Mouse (Mus musculus): Measurements from ENCODE around the gene Fam227b. TPM values are rescaled to one million over a fixed set of nuclear protein-coding genes. Genes with fewer than 3 reads are reported as not detected.

Fam227b gene
- polyA plus RNA-seq, 1 experiment from 2014 or later = not detected

DNA sequence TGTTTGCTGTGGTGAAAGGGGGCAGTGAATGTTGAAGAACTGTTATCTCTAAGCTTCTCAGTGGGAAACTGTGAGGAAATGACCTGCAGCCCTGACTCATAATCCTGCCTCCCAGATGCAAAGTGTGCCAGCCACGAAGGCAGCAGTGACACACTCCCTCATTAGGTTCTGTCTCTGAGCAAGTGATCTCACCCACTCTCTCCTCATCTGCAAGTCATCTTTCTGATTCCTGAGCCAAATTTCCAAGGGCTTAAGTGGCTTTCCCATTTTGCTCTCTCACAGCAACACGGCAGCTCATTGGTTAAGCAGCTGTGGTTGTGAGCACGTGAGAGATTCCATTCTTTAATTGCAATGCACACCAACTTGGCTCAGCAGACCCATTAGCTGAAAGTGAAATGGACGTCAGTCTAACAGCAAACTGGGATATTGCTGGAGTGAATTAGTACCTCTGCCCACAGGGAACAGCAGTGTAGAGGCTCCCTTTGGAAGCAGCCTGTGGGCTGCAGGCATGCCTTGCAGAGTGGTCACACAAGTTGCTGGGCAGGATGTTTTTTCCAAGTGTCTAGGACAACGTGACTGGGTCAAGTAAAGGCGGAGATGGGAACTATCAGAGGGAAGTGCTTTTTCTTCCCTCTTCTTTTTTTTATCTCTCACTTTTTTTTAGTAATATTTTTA, 210.6 kb downstream of the Fam227b start:
- H3K4me2 ChIP-seq = no peak overlapping the region
- H3K4me1 ChIP-seq (replicated peaks) = no peaks in the 10 kb centered on the region; the same call in 1 of the 2 replicates
- H3K4me3 ChIP-seq = no peak overlapping the region
- WGBS = 80% methylated on average over 6 of the region's 6 CpGs
- H3K27ac ChIP-seq = no peak overlapping the region
- no peaks in the 10 kb centered on the region for H3K27me3 ChIP-seq
- peaks cover 3% of the 10 kb centered on the region; the same call in 1 of the 2 replicates for H3K36me3 ChIP-seq
- no peak for ATAC-seq (ENCODE audit: low FRiP score)
- H3K9me3 ChIP-seq = 0 out of 2 replicates have a peak, but pooled peaks cover 2% of the 10 kb centered on the region
- no peak overlapping the region for H3K9ac ChIP-seq

DNA sequence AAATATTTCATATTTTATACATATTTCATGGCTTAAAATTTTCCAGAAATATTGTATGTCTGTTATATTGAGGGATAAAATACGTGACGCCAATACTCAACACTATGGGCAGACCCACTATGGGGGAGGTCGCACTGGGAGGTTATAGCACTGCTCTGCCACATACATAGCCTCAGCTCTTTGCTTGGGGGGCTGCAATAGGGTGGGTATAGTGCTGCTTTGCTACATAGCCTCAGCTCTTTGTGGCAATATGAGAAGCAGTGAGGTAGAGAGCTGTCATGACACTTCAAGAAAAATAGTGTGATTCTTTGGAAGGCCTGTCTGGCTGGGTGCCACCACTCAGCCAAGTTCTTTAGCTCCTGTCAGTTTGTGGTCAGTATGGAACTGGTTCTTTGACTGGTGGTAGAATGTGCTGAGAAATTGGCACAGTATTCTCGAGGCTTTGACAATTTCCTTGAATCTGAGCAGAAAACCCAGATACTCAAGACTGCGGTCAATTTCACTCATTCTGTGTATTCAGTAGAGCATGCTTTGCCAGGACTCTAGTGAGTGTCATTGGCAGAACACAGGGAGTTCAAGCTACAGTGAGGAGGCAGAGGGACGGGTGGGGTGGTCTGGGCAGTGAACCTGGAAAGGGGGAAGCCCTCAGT, 212.7 kb downstream of the Fam227b start:
- Histone ChIP-seq H3K9ac (no peak overlapping the region), H3K27me3 (no peaks in the 10 kb centered on the region), H3K4me3 (no peak overlapping the region), H3K9me3 (0 out of 2 replicates have a peak, but pooled peaks cover 2% of the 10 kb centered on the region), H3K27ac (no peak overlapping the region), H3K4me1 (replicated peaks) (no peaks in the 10 kb centered on the region; the same call in 1 of the 2 replicates), H3K36me3 (peaks cover 3% of the 10 kb centered on the region; the same call in 1 of the 2 replicates), H3K4me2 (no peak overlapping the region)
- WGBS = 84% methylated on average over 6 of the region's 6 CpGs
- no peak for ATAC-seq (ENCODE audit: low FRiP score)

DNA sequence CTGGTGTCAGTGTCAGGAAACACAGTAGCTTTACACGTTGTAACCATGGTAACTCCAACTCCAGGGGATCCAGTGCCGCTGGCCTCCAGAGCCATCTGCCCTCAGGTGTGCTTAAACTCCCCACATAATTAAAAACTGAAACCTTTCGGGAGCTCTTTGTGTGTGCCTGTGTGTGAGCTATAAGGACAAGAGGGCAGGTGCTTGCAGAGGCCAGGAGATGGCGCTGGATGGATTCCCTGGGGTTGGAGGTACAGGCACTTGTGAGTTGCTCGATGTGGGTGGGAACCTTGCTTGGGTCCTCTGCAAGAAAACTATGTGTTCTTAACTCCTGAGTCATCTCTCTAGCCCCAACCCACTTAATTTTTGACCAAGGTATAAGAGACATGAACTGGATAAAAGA, 215.4 kb downstream of the Fam227b start:
- H3K4me3 ChIP-seq = no peak overlapping the region
- H3K9me3 ChIP-seq = no peaks in the 10 kb centered on the region
- no peak for ATAC-seq (ENCODE audit: low FRiP score)
- H3K27me3 ChIP-seq = no peaks in the 10 kb centered on the region
- WGBS = 48% methylated on average over 5 of the region's 5 CpGs
- peaks cover under 1% of the 10 kb centered on the region; the same call in 1 of the 2 replicates for H3K4me1 ChIP-seq (replicated peaks)
- no peak overlapping the region for H3K4me2 ChIP-seq
- peaks cover 8% of the 10 kb centered on the region; the same call in 1 of the 2 replicates for H3K36me3 ChIP-seq
- H3K9ac ChIP-seq = no peak overlapping the region
- no peak overlapping the region for H3K27ac ChIP-seq

DNA sequence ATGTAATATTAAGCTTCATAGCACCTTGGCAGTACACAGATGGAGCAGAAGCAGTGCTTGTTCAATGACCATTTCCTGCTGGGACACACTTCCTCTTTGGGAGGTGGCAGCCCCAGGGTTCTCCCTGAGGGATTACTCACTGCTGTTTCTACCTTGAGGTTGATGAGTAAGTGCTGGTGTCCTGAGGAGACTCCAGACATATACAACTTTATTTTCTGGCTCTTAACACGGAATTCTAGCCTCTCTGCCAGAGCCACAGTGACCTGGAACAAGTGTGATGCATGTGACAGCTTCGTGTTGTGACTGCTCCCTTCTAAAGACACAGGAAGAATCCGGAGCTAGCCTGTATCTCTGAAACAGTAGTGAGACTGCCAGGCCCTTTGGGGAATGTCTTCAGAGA, 217.8 kb downstream of the Fam227b start:
- H3K4me1 ChIP-seq (replicated peaks) = peaks cover 4% of the 10 kb centered on the region; the same call in 1 of the 2 replicates
- no peak overlapping the region for H3K9ac ChIP-seq
- H3K4me3 ChIP-seq = no peak overlapping the region
- no peak for ATAC-seq (ENCODE audit: low FRiP score)
- peaks cover 10% of the 10 kb centered on the region; the same call in 1 of the 2 replicates for H3K36me3 ChIP-seq
- no peaks in the 10 kb centered on the region for H3K9me3 ChIP-seq
- H3K27me3 ChIP-seq = no peaks in the 10 kb centered on the region
- H3K27ac ChIP-seq = no peak overlapping the region
- no peak overlapping the region for H3K4me2 ChIP-seq
- WGBS = 72% methylated on average over 3 of the region's 3 CpGs

Other genes starting within 250 kb of the Fam227b start
- gene Fgf7, start 117.3 kb downstream of the Fam227b start, polyA plus RNA-seq (2015; fragmentation: Nextera tagmentation; extraction: Ambion mirVana) = 0.70 and 0.75 TPM in 2 replicates
- 16.2 and 16.6 TPM in 2 replicates for gene Dtwd1, start 137 bp upstream of the Fam227b start, polyA plus RNA-seq (2015; fragmentation: Nextera tagmentation; extraction: Ambion mirVana)
- gene Gm17555, start 63.1 kb upstream of the Fam227b start, polyA plus RNA-seq (2015; fragmentation: Nextera tagmentation; extraction: Ambion mirVana) = not detected in 2 replicates